Mouse (Mus musculus) heart, postnatal 0 days (tissue): ENCODE results near the gene Agap1. TPM values are rescaled to one million over a fixed set of nuclear protein-coding genes. Genes with fewer than 3 reads are reported as not detected.

Experiments used
- ATAC-seq: fragments of 200-750 bp; cut with Nextera tagmentation; 2 replicates; pipeline ENCODE4 v1.8.0; 2017; ENCODE audit warnings: low read depth, moderate number of reproducible peaks, moderate library complexity; ENCODE audit not compliant: insufficient read depth
- DNase-seq: peaks from one replicate; pipeline ENCODE4 v3.0.0-alpha.2; 2016; ENCODE audit warnings: low spot score
- H3K27ac ChIP-seq: fragments of 300-500 bp; sonication (generic); 2 replicates; pipeline ENCODE4 v1.5.1; 2014; ENCODE audit warnings: low read depth, mild to moderate bottlenecking
- H3K27me3 ChIP-seq: fragments of 300-500 bp; sonication (generic); 2 replicates; pipeline ENCODE4 v1.6.1; 2014; ENCODE audit warnings: low read length, mixed read lengths; ENCODE audit not compliant: control insufficient read depth, insufficient read depth
- H3K36me3 ChIP-seq: fragments of 300-500 bp; sonication (generic); replicated peaks from 2 replicates; pipeline ENCODE4 v1.6.1; 2014; ENCODE audit warnings: low read length, mixed read lengths; ENCODE audit not compliant: control insufficient read depth, insufficient read depth
- H3K4me1 ChIP-seq: fragments of 300-500 bp; sonication (generic); 2 replicates; pipeline ENCODE4 v1.6.1; 2014; ENCODE audit warnings: antibody characterized with exemption; ENCODE audit not compliant: control insufficient read depth, insufficient read depth
- H3K4me2 ChIP-seq: fragments of 300-500 bp; sonication (generic); 2 replicates; pipeline ENCODE4 v1.6.1; 2014; ENCODE audit warnings: low read depth, mild to moderate bottlenecking, low read length, moderate library complexity
- H3K4me3 ChIP-seq: fragments of 300-500 bp; sonication (generic); 2 replicates; pipeline ENCODE4 v1.5.1; 2014; ENCODE audit warnings: low read depth, low read length
- H3K9ac ChIP-seq: fragments of 300-500 bp; sonication (generic); replicated peaks from 2 replicates; pipeline ENCODE4 v1.6.1; 2014; ENCODE audit warnings: low read depth, low read length, mixed read lengths
- H3K9me3 ChIP-seq: fragments of 300-500 bp; sonication (generic); replicated peaks from 2 replicates; pipeline ENCODE4 v1.6.1; 2016; ENCODE audit warnings: low read length; ENCODE audit not compliant: control insufficient read depth
- CTCF ChIP-seq: IDR thresholded peaks from 2 replicates; pipeline ENCODE4 v1.5.1; 2016; ENCODE audit warnings: antibody characterized with exemption, control low read depth, low read depth
- EP300 ChIP-seq: IDR thresholded peaks from 2 replicates; pipeline ENCODE4 v1.6.1; 2016; ENCODE audit warnings: antibody characterized with exemption, low read depth
- WGBS: fragments of 180-500 bp; shearing (Covaris S2); extraction: QIAGEN DNeasy Blood & Tissue Kit; methylation state at CpG from one replicate; pipeline ENCODE4 v1.1.7; 2014; 5-methylcytosine and 5-hydroxymethylcytosine counted together
- polyA plus RNA-seq: library from polyadenylated mRNA; unstranded; fragments of >200 nt; fragmentation: Nextera tagmentation; extraction: Ambion mirVana; gene quantifications from 2 replicates; pipeline ENCODE4 v1.2.1, GENCODE M21; 2015
- total RNA-seq: library from RNA; depleted of rRNA; stranded (reverse); fragments of >200 nt; gene quantifications from 2 replicates; pipeline ENCODE4 v1.2.3, GENCODE M21; 2014; ENCODE audit warnings: low replicate concordance

Gene Agap1
- total and polyA plus RNA-seq, 2 experiments from 2014 or later = 6.1 to 21.0 TPM

DNA sequence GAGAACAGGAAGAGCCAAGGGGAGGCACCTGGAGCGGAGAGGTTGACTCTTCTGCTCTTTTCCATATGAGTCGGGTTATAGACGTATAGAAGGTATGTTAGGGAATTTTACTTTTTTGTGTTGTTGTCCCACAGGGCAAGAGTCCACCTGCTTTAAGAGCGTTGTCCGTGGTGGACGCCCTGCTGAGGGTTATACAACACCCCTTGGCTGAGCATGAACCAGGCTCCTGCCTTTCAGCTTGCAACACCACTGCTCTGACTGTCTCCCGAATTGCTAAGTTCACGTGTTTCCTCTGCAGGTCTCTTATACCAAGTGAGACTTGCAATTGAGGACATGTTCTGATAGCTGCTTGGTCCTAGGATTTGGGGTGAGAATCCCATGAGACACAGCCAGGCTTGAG, 358.2 kb downstream of the Agap1 start:
- Histone ChIP-seq H3K4me2 (no peak overlapping the region), H3K4me1 (no peaks in the 10 kb centered on the region), H3K9me3 (no peaks in the 10 kb centered on the region), H3K36me3 (no peaks in the 10 kb centered on the region), H3K4me3 (no peak overlapping the region), H3K27me3 (no peaks in the 10 kb centered on the region), H3K9ac (no peak overlapping the region), H3K27ac (no peak overlapping the region)
- no peak for TF ChIP-seq EP300
- TF ChIP-seq CTCF = no peak
- WGBS = 91% methylated on average over 8 of the region's 8 CpGs
- ATAC-seq = no peak
- no peak for DNase-seq

DNA sequence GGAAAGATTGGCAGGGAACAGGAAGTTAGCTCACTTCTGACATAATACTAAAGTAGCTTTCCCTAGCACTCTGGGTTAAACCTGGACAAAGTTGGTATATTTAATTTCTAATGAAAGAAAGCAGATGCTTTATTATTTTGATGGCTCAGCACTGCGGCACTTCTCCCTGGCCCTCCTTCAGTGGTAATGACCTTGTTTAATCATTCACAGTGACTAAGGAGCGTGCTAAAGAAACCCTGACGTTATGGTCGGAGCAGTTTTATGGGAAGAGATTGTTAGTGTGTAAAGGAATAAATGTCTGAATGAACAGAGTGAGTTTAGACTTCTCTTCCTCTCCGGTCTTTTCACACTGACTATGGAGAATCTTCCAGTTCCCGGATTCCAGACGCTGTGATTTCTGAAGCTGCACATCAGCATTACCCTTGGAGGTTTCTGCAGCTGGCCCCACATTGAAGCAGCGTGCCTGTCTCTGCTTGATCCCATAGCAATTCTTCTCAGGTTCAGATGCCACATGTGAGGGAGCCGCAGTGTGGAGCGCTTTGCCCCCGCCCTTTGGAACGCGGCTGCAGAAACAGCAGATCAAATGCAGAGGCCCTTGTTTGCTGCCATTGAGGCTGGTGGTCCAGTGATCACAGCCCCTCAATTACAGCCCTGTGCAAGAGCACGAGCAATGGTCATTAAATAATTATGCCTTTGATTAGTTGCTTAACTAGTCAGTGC, 362.0 kb downstream of the Agap1 start:
- no peaks in the 10 kb centered on the region for H3K9me3 ChIP-seq
- H3K4me3 ChIP-seq = no peak overlapping the region
- H3K4me1 ChIP-seq = no peaks in the 10 kb centered on the region
- no peaks in the 10 kb centered on the region for H3K27me3 ChIP-seq
- H3K9ac ChIP-seq = no peak overlapping the region
- no peak overlapping the region for H3K4me2 ChIP-seq
- no peak overlapping the region for H3K27ac ChIP-seq
- TF ChIP-seq EP300 (no peak), CTCF (no peak)
- DNase-seq (no peak), ATAC-seq (no peak)
- WGBS = 82% methylated on average over 14 of the region's 14 CpGs
- no peaks in the 10 kb centered on the region for H3K36me3 ChIP-seq

DNA sequence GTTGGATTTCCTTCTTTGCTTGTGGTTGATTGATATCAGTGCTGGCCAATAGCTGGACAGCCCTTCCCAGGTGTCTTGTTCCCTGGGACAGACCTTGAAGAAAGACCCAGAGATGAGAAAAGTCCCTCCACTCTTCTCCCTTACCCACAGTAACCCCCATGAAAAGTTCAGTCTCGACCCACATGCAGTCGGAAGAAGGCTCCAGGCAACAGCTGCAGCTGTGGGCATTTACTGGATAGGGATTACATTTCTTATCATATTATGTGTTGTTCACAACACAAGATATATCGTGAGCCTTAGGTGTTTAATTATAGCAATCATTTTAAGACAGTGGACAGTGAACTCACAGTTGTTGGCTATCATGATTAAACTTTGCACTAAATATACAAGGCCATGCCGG, 367.2 kb downstream of the Agap1 start:
- Histone ChIP-seq H3K9ac (no peak overlapping the region), H3K9me3 (no peaks in the 10 kb centered on the region), H3K4me2 (no peak overlapping the region), H3K27ac (no peak overlapping the region), H3K36me3 (no peaks in the 10 kb centered on the region), H3K27me3 (no peaks in the 10 kb centered on the region), H3K4me1 (no peaks in the 10 kb centered on the region), H3K4me3 (no peak overlapping the region)
- no peak for TF ChIP-seq CTCF
- no peak for TF ChIP-seq EP300
- 82% methylated on average over 4 of the region's 4 CpGs for WGBS
- ATAC-seq (no peak), DNase-seq (no peak)

DNA sequence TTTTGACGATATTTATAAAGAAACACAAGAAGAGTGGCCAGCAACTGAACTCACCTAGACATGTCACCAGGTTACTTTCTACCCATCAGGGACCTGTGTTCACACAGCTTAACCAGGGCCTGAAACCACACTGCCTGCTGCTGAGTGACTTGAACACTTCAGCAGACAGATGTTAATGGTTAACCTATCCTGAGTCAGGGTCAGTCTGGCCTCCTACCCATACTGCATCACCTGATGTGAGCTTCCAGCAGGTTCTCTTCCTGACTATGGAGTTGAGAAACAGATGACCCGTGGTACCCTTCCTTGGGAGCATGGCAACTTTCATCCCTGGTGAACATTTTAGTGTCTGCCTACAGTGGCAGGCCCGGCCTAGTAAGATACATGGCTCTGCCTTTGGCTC, 367.8 kb downstream of the Agap1 start:
- Histone ChIP-seq H3K9ac (no peak overlapping the region), H3K36me3 (no peaks in the 10 kb centered on the region), H3K4me2 (no peak overlapping the region), H3K9me3 (no peaks in the 10 kb centered on the region), H3K4me1 (no peaks in the 10 kb centered on the region), H3K4me3 (no peak overlapping the region), H3K27me3 (no peaks in the 10 kb centered on the region), H3K27ac (no peak overlapping the region)
- WGBS = 91% methylated on average over 3 of the region's 3 CpGs
- no peak for DNase-seq
- ATAC-seq = no peak
- TF ChIP-seq CTCF = no peak
- TF ChIP-seq EP300 = no peak

DNA sequence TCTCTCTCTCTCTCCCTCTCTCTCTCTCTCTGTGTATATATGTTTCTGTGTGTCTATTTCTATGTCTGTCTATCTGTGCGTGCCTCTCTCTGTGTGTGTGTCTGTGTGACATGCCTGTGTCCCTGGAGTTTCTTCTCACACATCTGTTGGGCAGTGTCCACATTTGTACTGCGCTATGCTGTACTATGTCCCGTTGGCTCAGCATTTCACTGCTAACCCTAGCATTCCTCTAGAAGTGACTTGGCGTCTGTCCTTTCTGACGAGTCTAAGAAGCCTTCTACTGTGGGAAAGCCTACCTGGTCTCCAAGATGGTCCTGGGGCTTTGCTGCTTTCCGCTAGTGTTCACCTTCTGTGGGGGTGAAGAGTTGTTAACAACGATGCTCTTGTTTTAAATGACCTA, 368.4 kb downstream of the Agap1 start:
- WGBS = 85% methylated on average over 7 of the region's 7 CpGs
- DNase-seq = no peak

DNA sequence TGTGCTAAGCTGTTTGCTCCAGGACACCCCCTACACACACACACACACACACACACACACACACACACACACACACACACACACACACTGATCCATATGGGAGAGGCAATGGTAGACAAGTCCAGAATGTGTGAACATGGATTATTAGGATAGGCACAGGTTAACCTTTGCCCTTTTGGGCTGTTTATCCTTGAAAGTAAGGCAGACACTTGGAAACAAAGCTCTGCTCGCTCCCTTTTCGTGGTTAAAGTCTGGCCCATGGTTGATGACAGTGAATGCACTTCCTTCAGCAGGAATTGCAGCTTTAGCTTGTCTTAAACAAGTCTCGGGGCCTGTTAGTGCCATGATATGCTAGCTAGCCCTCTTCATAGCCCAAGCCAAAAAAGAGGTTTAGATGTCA, 372.4 kb downstream of the Agap1 start:
- WGBS = 85% methylated on average over 3 of the region's 3 CpGs
- no peak for ATAC-seq

More for the DNA sequence above, 368.4 kb downstream of the Agap1 start:
- no peak overlapping the region for H3K4me3 ChIP-seq
- no peaks in the 10 kb centered on the region for H3K4me1 ChIP-seq
- no peak overlapping the region for H3K4me2 ChIP-seq
- no peak overlapping the region for H3K27ac ChIP-seq
- H3K9ac ChIP-seq = no peak overlapping the region
- no peaks in the 10 kb centered on the region for H3K9me3 ChIP-seq
- no peaks in the 10 kb centered on the region for H3K27me3 ChIP-seq
- TF ChIP-seq EP300 = no peak
- no peak for TF ChIP-seq CTCF
- no peaks in the 10 kb centered on the region for H3K36me3 ChIP-seq
- no peak for ATAC-seq

More for the DNA sequence above, 372.4 kb downstream of the Agap1 start:
- no peaks in the 10 kb centered on the region for H3K9me3 ChIP-seq
- no peak for DNase-seq
- H3K4me3 ChIP-seq = no peak overlapping the region
- no peaks in the 10 kb centered on the region for H3K4me1 ChIP-seq
- H3K27me3 ChIP-seq = no peaks in the 10 kb centered on the region
- TF ChIP-seq CTCF (no peak), EP300 (no peak)
- no peak overlapping the region for H3K27ac ChIP-seq
- no peak overlapping the region for H3K9ac ChIP-seq
- no peak overlapping the region for H3K4me2 ChIP-seq
- no peaks in the 10 kb centered on the region for H3K36me3 ChIP-seq
